Mouse (Mus musculus): ENCODE results near the gene A2m.

Gene A2m

GRCm38 (mm10) chr6:121635076-121635475, at the start of gene A2m:
TSS of gene A2m (plus strand) at chr6:121635376.
- DNase-seq (ENCODE audit: low spot score in 2 of 2): no peak

- no peak for DNase-seq (ENCODE audit: low spot score in 2 of 2)
Measured at GRCm38 (mm10) chr6:121590131-121590530, 45.0 kb upstream of the A2m start.

GRCm38 (mm10) chr6:121600927-121601326, 34.2 kb upstream of the A2m start:
- DNase-seq (ENCODE audit: low spot score in 2 of 2): no peak

- no peak for DNase-seq (ENCODE audit: low spot score in 2 of 2)
Measured at GRCm38 (mm10) chr6:121607861-121608260, 27.3 kb upstream of the A2m start.

- peak in 1 of 2 experiments; percentile 3 for DNase-seq (ENCODE audit: low spot score in 2 of 2)
Measured at GRCm38 (mm10) chr6:121611796-121612195, 23.4 kb upstream of the A2m start.

GRCm38 (mm10) chr6:121617476-121617875, 17.7 kb upstream of the A2m start:
- DNase-seq (ENCODE audit: low spot score in 2 of 2): no peak

GRCm38 (mm10) chr6:121622525-121622924, 12.7 kb upstream of the A2m start:
- DNase-seq (ENCODE audit: low spot score in 2 of 2): no peak

- no peak for DNase-seq (ENCODE audit: low spot score in 2 of 2)
Measured at GRCm38 (mm10) chr6:121634520-121634919, 656 bp upstream of the A2m start.

GRCm38 (mm10) chr6:121635878-121636371, 749 bp downstream of the A2m start:
- DNase-seq (ENCODE audit: low spot score in 2 of 2): peak; percentile 4 to 13

- DNase-seq (ENCODE audit: low spot score in 2 of 2): no peak
Measured at GRCm38 (mm10) chr6:121648499-121648898, 13.3 kb downstream of the A2m start.
